Mouse (Mus musculus): ENCODE results near the gene Pramef20.
"Not testable (repeated sequence)": the region's sequence is repeated elsewhere in the genome, so short reads cannot be mapped to it uniquely, and the experiment has no call there.

Pramef20 gene

GRCm38 (mm10) chr4:144377911-144378310 lies at the start of gene Pramef20:
Gene Pramef20, minus strand, starts transcription at chr4:144377933.
- DNase-seq (ENCODE audit: low spot score in 2 of 2): no peak

- DNase-seq (ENCODE audit: low spot score in 2 of 2): no peak
Observed at GRCm38 (mm10) chr4:144424590-144424989, 46.9 kb upstream of the Pramef20 start.

GRCm38 (mm10) chr4:144420644-144421043 lies 42.9 kb upstream of the Pramef20 start:
- no peak for DNase-seq (ENCODE audit: low spot score in 2 of 2)

- DNase-seq (ENCODE audit: low spot score in 2 of 2): no peak
Observed at GRCm38 (mm10) chr4:144408290-144408689, 30.6 kb upstream of the Pramef20 start, which contains the start of gene Pramef12. Gene Pramef12, minus strand, starts transcription at chr4:144408464.

GRCm38 (mm10) chr4:144406261-144406660 lies 28.5 kb upstream of the Pramef20 start:
- no peak for DNase-seq (ENCODE audit: low spot score in 2 of 2)

GRCm38 (mm10) chr4:144404456-144405086 lies 26.8 kb upstream of the Pramef20 start:
- peak; percentile 42 to 47 for DNase-seq (ENCODE audit: low spot score in 2 of 2)

- no peak for DNase-seq (ENCODE audit: low spot score in 2 of 2)
Observed at GRCm38 (mm10) chr4:144402712-144403111, 25.0 kb upstream of the Pramef20 start.

- DNase-seq (ENCODE audit: low spot score in 2 of 2): no peak
Observed at GRCm38 (mm10) chr4:144396316-144396715, 18.6 kb upstream of the Pramef20 start.

- not testable (repeated sequence) for DNase-seq (ENCODE audit: low spot score in 2 of 2)
Observed at GRCm38 (mm10) chr4:144357642-144358041, 20.1 kb downstream of the Pramef20 start, which contains the start of gene Gm13119. Gene Gm13119, plus strand, starts transcription at chr4:144357942.

GRCm38 (mm10) chr4:144335856-144336255 lies 41.9 kb downstream of the Pramef20 start:
- DNase-seq (ENCODE audit: low spot score in 2 of 2): not testable (repeated sequence)

- DNase-seq (ENCODE audit: low spot score in 2 of 2): not testable (repeated sequence)
Observed at GRCm38 (mm10) chr4:144329949-144330348, 47.8 kb downstream of the Pramef20 start, which contains the start of gene Gm13128. Gene Gm13128, plus strand, starts transcription at chr4:144330249.

All from urinary bladder, adult 18-20 months (tissue).